In the genomic region with DNA sequence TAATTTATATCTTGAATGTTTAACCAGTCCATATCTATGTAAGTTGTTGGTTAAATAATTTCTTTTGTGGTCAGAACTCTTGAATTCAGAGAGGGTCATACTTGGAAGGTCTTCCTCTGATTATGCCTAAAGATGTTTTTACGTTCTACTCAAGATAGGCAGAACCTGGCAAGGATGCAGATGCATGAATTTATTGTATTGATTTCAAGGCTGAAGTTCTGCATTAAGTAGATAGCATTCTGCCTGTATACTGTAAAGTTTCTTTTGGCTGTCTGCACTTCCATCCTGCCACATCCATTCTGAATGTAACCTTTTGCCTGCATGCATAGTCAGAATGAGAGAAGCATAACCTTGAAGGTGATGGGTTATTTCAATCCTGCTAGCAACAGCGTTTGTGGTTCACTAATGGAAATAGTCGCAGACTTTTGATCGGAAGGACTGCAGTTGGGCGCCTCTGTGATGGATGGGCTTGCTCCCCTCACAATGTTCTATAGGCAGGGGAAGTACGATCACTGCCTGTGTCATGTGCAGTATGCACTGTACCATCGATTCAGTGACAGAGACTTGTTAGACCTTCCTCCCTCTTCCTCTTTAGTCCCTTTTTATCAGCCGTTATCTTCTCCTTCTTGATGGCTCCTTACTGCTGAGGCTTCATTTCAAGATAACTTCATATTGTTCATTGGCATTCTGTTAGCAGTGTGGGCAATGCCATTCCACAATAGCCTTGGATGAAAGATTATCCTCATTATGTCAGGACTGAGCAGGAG, we compare ENCODE assay signal across 20 mouse cellular contexts. TPM values are rescaled to one million over a fixed set of nuclear protein-coding genes. Genes with fewer than 3 reads are reported as not detected.
DNase-seq lines count a peak whose midpoint lies in the region; ATAC-seq and TF ChIP-seq lines count a peak whose summit lies in the region.
"Had no signal": no experiment of that assay in that cellular context is flagged by ENCODE, and none has a peak within 500 bp of the region (broad histone marks: within the 10 kb centered on the region; RNA-seq: fewer than 3 reads in every experiment).

No protein-coding gene starts in this region.

- peaks cover 0 to 4% of the 10 kb centered on the region in 2 experiments; a peak in 2 of 4 replicates for H3K4me1 ChIP-seq in heart, embryonic 14.5 days (ENCODE audit: control insufficient read depth in 2 of 2, insufficient read depth in 2 of 2, low read length in 2 of 2)
- no peaks in the 10 kb centered on the region for H3K4me1 ChIP-seq in stomach, embryonic 16.5 days (ENCODE audit: control insufficient read depth, insufficient read depth, low read length)
- no peaks in the 10 kb centered on the region for H3K4me1 ChIP-seq in stomach, postnatal 0 days (replicated peaks; ENCODE audit: control insufficient read depth, insufficient read depth)
- H3K4me1 ChIP-seq in liver, postnatal 0 days (ENCODE audit: insufficient read depth) = peaks cover 24% of the 10 kb centered on the region

- 57% methylated on average over 8 of the region's 8 CpGs for WGBS in heart, embryonic 14.5 days
- WGBS in stomach, embryonic 16.5 days = 59% methylated on average over 8 of the region's 8 CpGs
- 69% methylated on average over 8 of the region's 8 CpGs for WGBS in stomach, postnatal 0 days
- 36% methylated on average over 8 of the region's 8 CpGs for WGBS in liver, postnatal 0 days (ENCODE audit: insufficient replicate concordance)

- DNase-seq in heart, adult 9 months (ENCODE audit: low spot score in 2 of 2) = no peak
- no peak for DNase-seq in stomach, postnatal 0 days (ENCODE audit: low spot score)
- no peak for DNase-seq in liver, postnatal 0 days
- DNase-seq in adrenal gland, adult 8-10 months = no peak
- DNase-seq in frontal cortex, postnatal 36 days (ENCODE audit: low spot score in 2 of 2) = no peak
- no peak for DNase-seq in layer of hippocampus, postnatal 36 days
- DNase-seq: cerebellum, adult 11-12 months; cerebellum, postnatal 14 days; embryo, embryonic 11 days; kidney, adult 8-10 months; thymus, postnatal 14 days had no signal

- no peaks in the 10 kb centered on the region for H3K9me3 ChIP-seq in heart, embryonic 14.5 days (ENCODE audit: control insufficient read depth, low read length)
- H3K9me3 ChIP-seq in stomach, embryonic 16.5 days (replicated peaks; ENCODE audit: control insufficient read depth, low read length) = no peaks in the 10 kb centered on the region
- H3K9me3 ChIP-seq in stomach, postnatal 0 days (ENCODE audit: control insufficient read depth, low read length) = no peaks in the 10 kb centered on the region
- no peaks in the 10 kb centered on the region for H3K9me3 ChIP-seq in liver, postnatal 0 days (ENCODE audit: low read length)
- H3K9me3 ChIP-seq: forebrain, embryonic 13.5 days; heart, embryonic 12.5 days; intestine, embryonic 15.5 days; limb, embryonic 12.5 days; lung, embryonic 15.5 days had no signal

- H3K4me2 ChIP-seq in heart, embryonic 14.5 days (ENCODE audit: low read length) = 0 out of 2 replicates have a peak overlapping the region, but pooled peaks have one; percentile 46
- peak overlapping the region; percentile 7; the same call in 1 of the 2 replicates for H3K4me2 ChIP-seq in stomach, embryonic 16.5 days (ENCODE audit: low read depth, low read length)
- no peak overlapping the region for H3K4me2 ChIP-seq in stomach, postnatal 0 days (replicated peaks; ENCODE audit: low read depth)
- H3K4me2 ChIP-seq in liver, postnatal 0 days (ENCODE audit: low read depth, low read length) = peak overlapping the region; percentile 52
- H3K4me2 ChIP-seq: forebrain, embryonic 13.5 days; limb, embryonic 12.5 days had no signal

- no peak for ATAC-seq in heart, embryonic 14.5 days (ENCODE audit: insufficient number of reproducible peaks, insufficient read depth, low FRiP score, low read depth)
- no peak for ATAC-seq in stomach, embryonic 16.5 days (ENCODE audit: insufficient read depth, low FRiP score)
- ATAC-seq in stomach, postnatal 0 days (ENCODE audit: low FRiP score, low TSS enrichment) = no peak
- ATAC-seq in liver, postnatal 0 days = peak; percentile 49
- ATAC-seq: forebrain, embryonic 13.5 days; intestine, embryonic 15.5 days had no signal

- H3K27ac ChIP-seq in heart, embryonic 14.5 days (replicated peaks in 1 of 2; ENCODE audit: control insufficient read depth in 1 of 2, insufficient read depth in 1 of 2, low read depth in 2 of 2, low read length in 2 of 2) = peak overlapping the region in 1 of 2 experiments; percentile 37; a peak in 1 of 4 replicates
- H3K27ac ChIP-seq in stomach, embryonic 16.5 days (ENCODE audit: low read length) = no peak overlapping the region
- no peak overlapping the region for H3K27ac ChIP-seq in stomach, postnatal 0 days (replicated peaks)
- no peak overlapping the region for H3K27ac ChIP-seq in liver, postnatal 0 days (ENCODE audit: low read depth)
- H3K27ac ChIP-seq: forebrain, embryonic 13.5 days; hindbrain, embryonic 14.5 days; intestine, embryonic 15.5 days; layer of hippocampus, adult 2 months; limb, embryonic 12.5 days had no signal

- H3K9ac ChIP-seq in heart, embryonic 14.5 days (ENCODE audit: low read length) = no peak overlapping the region
- H3K9ac ChIP-seq in stomach, embryonic 16.5 days (ENCODE audit: low read length) = no peak overlapping the region
- no peak overlapping the region for H3K9ac ChIP-seq in stomach, postnatal 0 days (ENCODE audit: low read length)
- 0 out of 2 replicates have a peak overlapping the region, but pooled peaks have one; percentile 16 for H3K9ac ChIP-seq in liver, postnatal 0 days (replicated peaks)
- H3K9ac ChIP-seq: forebrain, embryonic 13.5 days; hindbrain, embryonic 14.5 days; intestine, embryonic 15.5 days; limb, embryonic 12.5 days had no signal

- no peak for TF ChIP-seq CTCF in stomach, postnatal 0 days (IDR thresholded peaks at IDR 0.05; ENCODE audit: low read depth)
- no peak for TF ChIP-seq CTCF in liver, postnatal 0 days (IDR thresholded peaks at IDR 0.05; ENCODE audit: low read depth)

- no peaks in the 10 kb centered on the region for H3K27me3 ChIP-seq in heart, embryonic 14.5 days (ENCODE audit: control insufficient read depth, insufficient read depth, low read length)
- no peaks in the 10 kb centered on the region for H3K27me3 ChIP-seq in stomach, embryonic 16.5 days (ENCODE audit: control insufficient read depth, insufficient read depth, low read length)
- H3K27me3 ChIP-seq in stomach, postnatal 0 days (ENCODE audit: control insufficient read depth, insufficient read depth, low read length) = no peaks in the 10 kb centered on the region
- H3K27me3 ChIP-seq in liver, postnatal 0 days (ENCODE audit: insufficient read depth, low read length) = no peaks in the 10 kb centered on the region
- H3K27me3 ChIP-seq: forebrain, embryonic 13.5 days; heart, embryonic 12.5 days; intestine, embryonic 15.5 days; limb, embryonic 12.5 days; lung, embryonic 15.5 days had no signal

- H3K36me3 ChIP-seq in heart, embryonic 14.5 days (ENCODE audit: control insufficient read depth, insufficient read depth, low read length) = peaks cover 10% of the 10 kb centered on the region
- H3K36me3 ChIP-seq in stomach, embryonic 16.5 days (ENCODE audit: control insufficient read depth, insufficient read depth, low read length) = no peaks in the 10 kb centered on the region; the same call in 1 of the 2 replicates
- 0 out of 2 replicates have a peak, but pooled peaks cover 2% of the 10 kb centered on the region for H3K36me3 ChIP-seq in stomach, postnatal 0 days (ENCODE audit: control insufficient read depth, insufficient read depth, low read length)
- H3K36me3 ChIP-seq in liver, postnatal 0 days (replicated peaks; ENCODE audit: insufficient read depth, low read length) = peaks cover 3% of the 10 kb centered on the region
- H3K36me3 ChIP-seq: heart, embryonic 12.5 days; intestine, embryonic 15.5 days; lung, embryonic 15.5 days had no signal

- H3K4me3 ChIP-seq in heart, embryonic 14.5 days (ENCODE audit: control insufficient read depth in 1 of 2, insufficient read depth in 1 of 2, low read depth in 1 of 2, low read length in 2 of 2) = no peak overlapping the region
- no peak overlapping the region for H3K4me3 ChIP-seq in stomach, embryonic 16.5 days (replicated peaks; ENCODE audit: low read length)
- no peak overlapping the region for H3K4me3 ChIP-seq in stomach, postnatal 0 days (ENCODE audit: low read depth, low read length)
- no peak overlapping the region for H3K4me3 ChIP-seq in liver, postnatal 0 days (ENCODE audit: low read depth, low read length)
- H3K4me3 ChIP-seq: forebrain, embryonic 13.5 days; heart, embryonic 12.5 days; intestine, embryonic 15.5 days; layer of hippocampus, adult 2 months; limb, embryonic 12.5 days had no signal

- no peak for TF ChIP-seq EP300 in stomach, postnatal 0 days (optimal IDR thresholded peaks at IDR 0.05)
- peak; percentile 52; the same call in 1 of the 2 replicates for TF ChIP-seq EP300 in liver, postnatal 0 days (IDR thresholded peaks at IDR 0.05; ENCODE audit: low read depth)

RNA-seq across cellular contexts. Expression of gene Nars2, which starts 21.0 kb away (rescaled TPM):
- 16.3 and 17.5 TPM in 2 replicates for polyA plus RNA-seq in heart, embryonic 14.5 days (2014; fragmentation: Nextera tagmentation; extraction: Ambion mirVana)
- polyA plus RNA-seq in stomach, embryonic 16.5 days (2015; fragmentation: Nextera tagmentation; extraction: Ambion mirVana) = 22.9 and 23.7 TPM in 2 replicates
- polyA plus RNA-seq in stomach, postnatal 0 days (2015; fragmentation: Nextera tagmentation; extraction: Ambion mirVana) = 14.5 and 17.2 TPM in 2 replicates
- polyA plus RNA-seq in liver, postnatal 0 days (2015; fragmentation: Nextera tagmentation; extraction: Ambion mirVana) = 13.3 and 14.1 TPM in 2 replicates
- total RNA-seq in adrenal gland, adult 8-10 months (2022) = 10 to 100 TPM; 20.5 to 30.9 (median 24.3) TPM
- 10 to 100 TPM; 15.7 to 17.1 TPM for total RNA-seq in layer of hippocampus, postnatal 36 days (2021)
